In the genomic region with DNA sequence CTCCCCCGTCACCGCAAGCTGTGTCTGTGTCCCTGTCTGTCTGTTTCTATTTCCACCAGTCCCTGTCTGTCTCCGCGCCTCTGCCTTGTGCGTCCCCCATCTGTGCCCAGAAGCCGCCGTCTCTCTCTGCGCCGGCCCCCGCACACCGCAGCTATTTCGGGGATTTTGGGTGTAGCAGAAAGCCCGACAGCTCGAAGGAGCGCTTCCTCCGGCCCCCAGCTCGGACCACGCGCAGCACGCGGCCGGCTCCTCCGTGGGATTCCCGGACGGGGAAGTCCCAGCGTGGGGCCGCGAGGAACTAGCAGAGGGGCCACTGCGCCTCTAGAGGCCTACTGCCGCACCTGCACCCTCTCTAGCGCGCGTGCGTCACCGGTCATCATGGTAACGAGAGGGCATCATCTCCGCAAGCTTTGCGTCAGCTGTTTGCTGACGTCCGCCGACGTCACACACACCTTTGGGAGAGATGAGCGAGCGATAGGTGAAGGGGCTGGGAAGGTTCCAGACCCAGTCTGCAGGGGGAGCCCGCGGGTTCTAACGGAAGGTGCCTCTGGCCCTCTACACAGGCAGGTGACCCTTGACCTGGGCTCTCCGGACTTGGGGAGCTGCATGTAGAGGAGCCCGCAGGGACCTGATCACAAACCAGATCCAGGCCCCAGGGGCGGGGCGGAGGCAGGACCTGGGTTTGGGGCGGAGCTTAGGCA, we compare ENCODE assay signal across 8 mouse cellular contexts. TPM values are rescaled to one million over a fixed set of nuclear protein-coding genes. Genes with fewer than 3 reads are reported as not detected.
DNase-seq lines count a peak whose midpoint lies in the region; ATAC-seq and TF ChIP-seq lines count a peak whose summit lies in the region.

No protein-coding gene starts in this region.

- intact Hi-C loops in left cerebral cortex, adult 2 months (cut with DNase I), result no loop called here

- H3K79me2 ChIP-seq in macrophage (ENCODE audit: inconsistent target), result no peaks in the 10 kb centered on the region

- H3K4me3 ChIP-seq in hindbrain, embryonic 16.5 days (ENCODE audit: low read length), result peak overlapping the region; percentile 61
- H3K4me3 ChIP-seq in left cerebral cortex, adult 2 months, result peak overlapping the region; percentile 47
- H3K4me3 ChIP-seq in macrophage (ENCODE audit: inconsistent target), result peak overlapping the region; percentile 27; the same call in 1 of the 2 replicates

- peaks cover 3% of the 10 kb centered on the region; the same call in 1 of the 2 replicates for H3K9me3 ChIP-seq in hindbrain, embryonic 16.5 days (ENCODE audit: control insufficient read depth, low read length)

- peaks cover 38% of the 10 kb centered on the region for H3K27me3 ChIP-seq in hindbrain, embryonic 16.5 days (replicated peaks; ENCODE audit: control insufficient read depth, insufficient read depth, low read length)

- peak; percentile 98 for DNase-seq in R1 (ENCODE audit: low read depth, low spot score)
- DNase-seq in cerebellum, postnatal 36 days, result peak; percentile 92 to 93
- peak; percentile 83 for DNase-seq in gastrocnemius, adult 18-20 months (ENCODE audit: low spot score)
- peak; percentile 90 to 94 for DNase-seq in left cerebral cortex, adult 2 months (ENCODE audit: extremely low spot score in 1 of 2, low spot score in 2 of 2)
- DNase-seq in retina, postnatal 7 days (ENCODE audit: low read depth, low spot score), result peak; percentile 86
- DNase-seq in urinary bladder, adult 18-20 months (ENCODE audit: low spot score in 2 of 2), result peak; percentile 71 to 88

- H3K9ac ChIP-seq in hindbrain, embryonic 16.5 days (ENCODE audit: low read depth, low read length), result peak overlapping the region; percentile 85

- WGBS in hindbrain, embryonic 16.5 days, result under 1% methylated on average over 52 of the region's 52 CpGs
- 2% methylated on average over 48 of the region's 52 CpGs for WGBS in macrophage (ENCODE audit: missing documents)

- H3K36me3 ChIP-seq in hindbrain, embryonic 16.5 days (ENCODE audit: control insufficient read depth, insufficient read depth, low read length), result no peaks in the 10 kb centered on the region
- H3K36me3 ChIP-seq in macrophage (ENCODE audit: inconsistent target), result no peaks in the 10 kb centered on the region

- peak overlapping the region; percentile 37; the same call in 1 of the 2 replicates for H3K27ac ChIP-seq in hindbrain, embryonic 16.5 days (ENCODE audit: low read depth, low read length)
- H3K27ac ChIP-seq in left cerebral cortex, adult 2 months, result peak overlapping the region; percentile 64
- H3K27ac ChIP-seq in macrophage, result no peak overlapping the region

- TF ChIP-seq CTCF in left cerebral cortex, adult 2 months (IDR thresholded peaks at IDR 0.05), result peak; percentile 96

- peaks cover 18% of the 10 kb centered on the region for H3K4me1 ChIP-seq in hindbrain, embryonic 16.5 days (ENCODE audit: control insufficient read depth, insufficient read depth, low read depth, low read length)

- H3K4me2 ChIP-seq in hindbrain, embryonic 16.5 days (ENCODE audit: low read length), result peak overlapping the region; percentile 93

- peak; percentile 66 for ATAC-seq in hindbrain, embryonic 16.5 days

RNA-seq across cellular contexts. Expression of gene Pde4a, which starts 4.2 kb away (rescaled TPM):
- total RNA-seq in gastrocnemius, adult 18-20 months (2021), result 10 to 100 TPM; 45.0 to 52.4 TPM
- polyA plus RNA-seq in hindbrain, embryonic 16.5 days (2015; fragmentation: Nextera tagmentation; extraction: Ambion mirVana), result 47.7 and 50.5 TPM in 2 replicates
- total RNA-seq in left cerebral cortex, adult 2 months (2021), result 100 to 1,000 TPM; 101 to 106 TPM
- total RNA-seq in macrophage (2018; cell fraction: chromatin; rRNA removed), result 10 to 100 TPM in 21 of 26 experiments, 1 to 10 TPM in 5; 5.5 to 39.0 (median 18.5) TPM
- 1 to 10 TPM; 2.4 to 9.2 (median 7.3) TPM for total RNA-seq in macrophage (2018; cell fraction: cytosol; rRNA removed)
- total RNA-seq in macrophage (2018; cell fraction: nucleus; rRNA removed), result 10 to 100 TPM in 19 of 26 experiments, 1 to 10 TPM in 7; 4.9 to 34.1 (median 16.7) TPM
- 6.5 to 7.1 TPM (median 6.8 TPM) in 3 replicates for polyA plus RNA-seq in macrophage (2018)

RNA-seq across cellular contexts. Expression of gene Cdc37, which starts 11.6 kb away (rescaled TPM):
- 100 to 1,000 TPM; 128 to 140 TPM for total RNA-seq in gastrocnemius, adult 18-20 months (2021)
- 204 and 211 TPM in 2 replicates for polyA plus RNA-seq in hindbrain, embryonic 16.5 days (2015; fragmentation: Nextera tagmentation; extraction: Ambion mirVana)
- total RNA-seq in left cerebral cortex, adult 2 months (2021), result 100 to 1,000 TPM; 141 to 143 TPM
- total RNA-seq in macrophage (2018; cell fraction: chromatin; rRNA removed), result 10 to 100 TPM; 40.1 to 93.8 (median 70.7) TPM
- total RNA-seq in macrophage (2018; cell fraction: cytosol; rRNA removed), result 100 to 1,000 TPM; 123 to 178 (median 150) TPM
- total RNA-seq in macrophage (2018; cell fraction: nucleus; rRNA removed), result 10 to 100 TPM; 45.9 to 97.7 (median 66.8) TPM
- 166 to 206 TPM (median 199 TPM) in 3 replicates for polyA plus RNA-seq in macrophage (2018)

RNA-seq across cellular contexts. Expression of gene Tyk2, which starts 30.3 kb away (rescaled TPM):
- 1 to 10 TPM; 5.0 to 6.1 TPM for total RNA-seq in gastrocnemius, adult 18-20 months (2021)
- 9.5 and 10.5 TPM in 2 replicates for polyA plus RNA-seq in hindbrain, embryonic 16.5 days (2015; fragmentation: Nextera tagmentation; extraction: Ambion mirVana)
- 10 to 100 TPM; 13.2 to 14.6 TPM for total RNA-seq in left cerebral cortex, adult 2 months (2021)
- 100 to 1,000 TPM; 145 to 475 (median 281) TPM for total RNA-seq in macrophage (2018; cell fraction: chromatin; rRNA removed)
- 100 to 1,000 TPM in 1 of 26 experiments, 10 to 100 TPM in 25; 31.2 to 105 (median 49.4) TPM for total RNA-seq in macrophage (2018; cell fraction: cytosol; rRNA removed)
- 100 to 1,000 TPM; 118 to 306 (median 168) TPM for total RNA-seq in macrophage (2018; cell fraction: nucleus; rRNA removed)
- 22.8 to 47.7 TPM (median 23.6 TPM) in 3 replicates for polyA plus RNA-seq in macrophage (2018)
